Mouse (Mus musculus) lung, embryonic 14.5 days (tissue): ENCODE measurements around the gene AL732309.1. TPM values are rescaled to one million over a fixed set of nuclear protein-coding genes. Genes with fewer than 3 reads are reported as not detected.
"Not testable (repeated sequence)": the region's sequence is repeated elsewhere in the genome, so short reads cannot be mapped to it uniquely, and the experiment has no call there.

Experiments
- ATAC-seq: fragments of 200-750 bp; cut with Nextera tagmentation; 2 replicates; pipeline ENCODE4 v1.8.0; 2017; ENCODE audit warnings: mild to moderate bottlenecking, moderate TSS enrichment, moderate library complexity; ENCODE audit not compliant: insufficient read depth
- DNase-seq: peaks from one replicate; pipeline ENCODE4 v3.0.0-alpha.2; 2015
- H3K27ac ChIP-seq: fragments of 300-500 bp; sonication (generic); 2 replicates; pipeline ENCODE4 v1.5.1; 2014; ENCODE audit warnings: low read depth, mild to moderate bottlenecking, moderate library complexity
- H3K27me3 ChIP-seq: fragments of 300-500 bp; sonication (generic); 2 replicates; pipeline ENCODE4 v1.6.1; 2014; ENCODE audit warnings: low read length, control low read depth; ENCODE audit not compliant: insufficient read depth
- H3K36me3 ChIP-seq: fragments of 300-500 bp; sonication (generic); 2 replicates; pipeline ENCODE4 v1.6.1; 2014; ENCODE audit warnings: control low read depth; ENCODE audit not compliant: insufficient read depth
- H3K4me1 ChIP-seq: fragments of 300-500 bp; sonication (generic); 2 replicates; pipeline ENCODE4 v1.6.1; 2014; ENCODE audit warnings: antibody characterized with exemption, control low read depth; ENCODE audit not compliant: insufficient read depth
- H3K4me2 ChIP-seq: fragments of 300-500 bp; sonication (generic); 2 replicates; pipeline ENCODE4 v1.6.1; 2014; ENCODE audit warnings: mild to moderate bottlenecking
- H3K4me3 ChIP-seq: fragments of 300-500 bp; sonication (generic); 2 replicates; pipeline ENCODE4 v1.5.1; 2014; ENCODE audit warnings: low read depth, low read length
- H3K9ac ChIP-seq: fragments of 300-500 bp; sonication (generic); 2 replicates; pipeline ENCODE4 v1.6.1; 2014
- H3K9me3 ChIP-seq: fragments of 300-500 bp; sonication (generic); 2 replicates; pipeline ENCODE4 v1.6.1; 2016; ENCODE audit warnings: low read depth, low read length, control low read depth
- CTCF ChIP-seq: IDR thresholded peaks from 2 replicates; pipeline ENCODE4 v1.5.1; 2016; ENCODE audit warnings: antibody characterized with exemption, low read depth
- WGBS: fragments of 180-500 bp; shearing (Covaris S2); extraction: QIAGEN DNeasy Blood & Tissue Kit; methylation state at CpG from one replicate; pipeline ENCODE4 v1.1.7; 2014; 5-methylcytosine and 5-hydroxymethylcytosine counted together
- polyA plus RNA-seq: library from polyadenylated mRNA; unstranded; fragments of >200 nt; fragmentation: Nextera tagmentation; extraction: Ambion mirVana; gene quantifications from 2 replicates; pipeline ENCODE4 v1.2.1, GENCODE M21; 2014

AL732309.1 gene
- polyA plus RNA-seq, 1 experiment from 2014 or later, result 3.6 TPM

DNA sequence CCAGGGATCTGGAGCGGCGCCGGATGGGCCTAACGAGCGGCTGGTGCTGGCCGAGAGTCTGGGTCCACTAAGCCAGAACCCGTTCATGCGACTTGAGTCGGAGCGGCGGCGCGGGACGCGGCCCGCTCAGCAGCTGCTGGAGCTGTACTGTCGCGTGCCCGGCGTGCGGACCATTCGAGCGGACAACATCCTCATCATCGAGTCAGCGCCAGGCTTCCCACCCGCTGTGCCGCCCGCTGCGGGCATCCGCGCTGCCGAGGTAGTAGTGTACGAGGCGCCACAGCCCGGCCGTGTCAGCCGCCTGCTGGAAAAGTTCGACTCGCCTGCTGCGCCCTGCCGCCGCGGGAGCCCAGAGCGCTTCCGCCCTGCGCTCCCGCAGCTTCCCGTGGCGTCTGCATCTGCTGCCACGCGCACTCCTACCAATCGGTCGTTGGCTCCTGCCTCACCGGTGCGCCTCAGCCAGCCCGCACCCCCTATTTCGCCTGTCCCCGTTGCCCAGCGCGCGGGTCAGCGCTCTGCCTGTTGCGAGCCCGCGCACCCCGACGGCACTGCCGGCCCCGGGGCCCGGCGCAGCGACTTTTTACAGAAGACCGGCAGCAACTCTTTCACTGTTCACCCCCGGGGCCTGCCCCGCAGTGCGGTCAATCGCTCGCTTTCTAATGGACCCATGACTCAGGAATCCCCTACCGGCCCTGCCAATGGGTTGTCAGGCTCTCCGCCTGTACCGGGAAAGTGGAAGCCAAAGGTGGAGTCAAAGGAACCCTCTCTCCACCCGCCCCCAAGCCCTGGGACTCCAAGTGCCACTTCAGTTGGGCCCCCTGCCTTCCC lies 16.3 kb upstream of the AL732309.1 start:
- no peaks in the 10 kb centered on the region for H3K4me1 ChIP-seq
- no peaks in the 10 kb centered on the region for H3K36me3 ChIP-seq
- peak overlapping the region; percentile 74 for H3K4me3 ChIP-seq
- H3K9me3 ChIP-seq, result no peaks in the 10 kb centered on the region
- under 1% methylated on average over 82 of the region's 82 CpGs for WGBS
- no peak for TF ChIP-seq CTCF
- peaks cover 16% of the 10 kb centered on the region for H3K27me3 ChIP-seq
- ATAC-seq (peak; percentile 28), DNase-seq (peak; percentile 49)
- no peak overlapping the region for H3K27ac ChIP-seq
- H3K9ac ChIP-seq, result peak overlapping the region; percentile 54
- peak overlapping the region; percentile 100 for H3K4me2 ChIP-seq

DNA sequence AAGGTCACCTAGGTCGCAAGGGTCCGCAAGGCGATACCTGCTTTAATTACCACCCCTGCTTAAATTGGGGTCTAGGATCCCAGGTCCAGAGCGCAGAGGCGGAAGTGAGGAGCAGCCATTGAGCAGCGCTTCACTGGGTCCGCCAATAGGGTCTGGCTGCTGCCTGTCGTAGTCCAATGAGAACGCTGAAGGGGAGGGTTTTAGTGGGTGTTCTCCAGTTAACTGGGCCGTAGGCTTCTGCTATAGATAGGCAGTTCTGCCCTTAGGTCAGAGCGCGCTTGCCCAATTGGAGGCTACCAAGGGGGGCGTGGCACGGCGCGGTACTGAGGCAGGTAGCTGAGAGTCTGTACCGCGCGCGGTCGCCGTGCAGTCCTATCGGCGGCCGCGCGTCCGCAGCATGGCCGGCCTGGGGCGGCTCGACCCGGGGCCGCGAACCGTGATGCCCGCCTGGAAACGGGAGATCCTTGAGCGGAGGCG lies 15.7 kb upstream of the AL732309.1 start, which contains the start of gene Tprn:
Tprn (plus strand) TSS at position 328 of the 477 bp plus-strand sequence.
- H3K4me1 ChIP-seq, result no peaks in the 10 kb centered on the region

DNA sequence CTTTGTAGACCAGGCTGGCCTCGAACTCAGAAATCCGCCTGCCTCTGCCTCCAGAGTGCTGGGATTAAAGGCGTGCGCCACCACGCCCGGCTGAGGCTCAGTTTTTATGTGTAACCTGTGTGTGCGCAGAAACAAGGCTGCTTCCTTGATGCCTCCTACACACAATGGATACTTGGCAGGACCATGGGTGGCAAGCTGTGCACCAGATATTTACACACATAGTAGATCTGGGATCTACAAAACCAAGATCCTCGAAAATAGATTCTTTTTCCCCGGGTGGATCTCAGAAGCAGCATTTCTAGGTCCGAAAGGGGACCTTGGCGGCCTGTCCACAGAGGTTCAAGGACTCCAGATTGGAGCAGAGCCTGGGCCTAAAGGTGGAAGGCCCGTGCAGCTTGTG lies 15.2 kb upstream of the AL732309.1 start:
- no peak overlapping the region for H3K27ac ChIP-seq
- TF ChIP-seq CTCF, result no peak
- H3K4me1 ChIP-seq, result no peaks in the 10 kb centered on the region
- peak overlapping the region; percentile 100 for H3K4me2 ChIP-seq
- H3K9ac ChIP-seq, result no peak overlapping the region; the same call in 1 of the 2 replicates
- no peaks in the 10 kb centered on the region for H3K9me3 ChIP-seq
- peaks cover 16% of the 10 kb centered on the region for H3K27me3 ChIP-seq
- peak overlapping the region; percentile 74 for H3K4me3 ChIP-seq
- no peaks in the 10 kb centered on the region for H3K36me3 ChIP-seq
- peak; percentile 9; the same call in 1 of the 2 replicates for ATAC-seq
- WGBS, result 44% methylated on average over 12 of the region's 12 CpGs
- DNase-seq, result no peak

More for the DNA sequence above, 15.7 kb upstream of the AL732309.1 start, which contains the start of gene Tprn:
- TF ChIP-seq CTCF, result no peak
- DNase-seq (peak; percentile 97), ATAC-seq (peak; percentile 99)
- Histone ChIP-seq H3K9me3 (no peaks in the 10 kb centered on the region), H3K4me2 (peak within 1 kb of the TSS; percentile 100), H3K27me3 (peaks cover 16% of the 10 kb centered on the region), H3K36me3 (no peaks in the 10 kb centered on the region), H3K9ac (peak within 1 kb of the TSS; percentile 54), H3K27ac (no peak within 1 kb of the TSS), H3K4me3 (peak within 1 kb of the TSS; percentile 74)
- under 1% methylated on average over 39 of the region's 39 CpGs for WGBS

DNA sequence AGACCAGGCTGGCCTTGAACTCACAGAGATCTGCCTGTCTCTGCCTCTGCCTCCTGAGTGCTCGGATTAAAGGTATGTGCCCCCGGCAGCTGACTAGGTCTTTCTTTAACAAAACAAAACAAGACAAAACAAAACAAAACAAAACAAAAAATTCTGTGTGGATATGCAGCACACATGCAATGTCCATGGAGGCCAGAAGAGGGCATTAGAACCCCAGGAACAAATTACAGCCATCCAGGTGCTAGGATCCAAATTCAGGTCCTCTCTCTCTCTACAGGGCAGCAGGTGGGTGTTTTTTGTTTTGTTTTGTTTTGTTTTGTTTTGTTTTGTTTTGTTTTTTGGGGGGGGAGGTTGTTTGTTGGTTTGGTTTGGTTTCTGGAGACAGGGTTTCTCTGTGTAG lies 12.2 kb upstream of the AL732309.1 start:
- no peak for DNase-seq
- Histone ChIP-seq H3K27ac (no peak overlapping the region), H3K9me3 (no peaks in the 10 kb centered on the region), H3K9ac (no peak overlapping the region), H3K4me1 (peaks cover 8% of the 10 kb centered on the region; the same call in 1 of the 2 replicates), H3K27me3 (peaks cover 9% of the 10 kb centered on the region), H3K4me2 (no peak overlapping the region), H3K36me3 (no peaks in the 10 kb centered on the region), H3K4me3 (no peak overlapping the region)
- WGBS, result 53% methylated on average over 2 of the region's 2 CpGs
- peak; percentile 47 for TF ChIP-seq CTCF
- no peak for ATAC-seq

DNA sequence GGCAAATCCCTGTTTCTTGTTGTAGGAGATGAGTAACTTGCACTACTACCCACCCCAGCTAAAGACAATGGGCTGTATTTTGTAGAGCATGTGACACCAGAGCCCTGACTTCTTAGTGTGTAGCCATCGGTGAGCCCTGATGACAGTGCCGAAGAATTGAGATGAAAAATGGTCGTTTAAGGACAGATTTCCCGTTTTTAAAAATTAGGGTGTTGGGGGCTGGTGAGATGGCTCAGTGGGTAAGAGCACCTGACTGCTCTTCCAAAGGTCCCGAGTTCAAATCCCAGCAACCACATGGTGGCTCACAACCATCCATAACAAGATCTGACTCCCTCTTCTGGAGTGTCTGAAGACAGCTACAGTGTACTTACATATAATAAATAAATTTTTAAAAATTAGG lies 10.6 kb upstream of the AL732309.1 start:
- not testable (repeated sequence) for H3K9me3 ChIP-seq, H3K4me1 ChIP-seq
- WGBS, result 80% methylated on average over 5 of the region's 5 CpGs

DNA sequence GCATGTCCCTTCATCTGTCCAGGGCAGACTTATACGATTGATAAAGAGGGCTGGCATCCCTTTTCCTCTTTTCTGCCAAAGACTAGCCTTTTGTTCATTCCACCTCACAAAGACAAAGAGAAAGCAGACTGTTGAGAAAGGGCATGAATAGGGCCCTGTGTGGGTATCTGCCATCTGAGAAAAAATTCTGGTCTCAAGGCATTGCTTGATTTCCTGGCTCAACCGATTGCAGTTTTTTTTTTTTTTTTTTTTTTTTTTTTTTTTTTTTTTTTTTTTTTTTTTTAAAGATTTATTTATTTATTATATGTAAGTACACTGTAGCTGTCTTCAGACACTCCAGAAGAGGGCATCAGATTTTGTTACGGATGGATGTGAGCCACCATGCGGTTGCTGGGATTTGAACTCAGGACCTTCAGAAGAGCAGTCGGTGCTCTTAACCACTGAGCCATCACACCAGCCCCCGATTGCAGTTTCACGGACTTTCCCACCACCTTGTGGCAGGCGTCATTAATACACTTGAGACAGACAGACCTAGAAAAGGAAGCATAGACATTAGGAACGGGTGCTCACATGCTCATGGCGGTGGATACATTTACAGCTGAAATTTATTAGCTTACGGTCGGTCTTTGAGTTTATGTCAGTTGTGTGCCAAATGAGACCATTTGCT lies 9.9 kb upstream of the AL732309.1 start:
- peak overlapping the region; percentile 87 for H3K9ac ChIP-seq
- DNase-seq, result peak; percentile 68
- H3K27ac ChIP-seq, result not testable (repeated sequence)

More for the DNA sequence above, 10.6 kb upstream of the AL732309.1 start:
- not testable (repeated sequence) for H3K4me3 ChIP-seq, DNase-seq, H3K36me3 ChIP-seq, H3K27ac ChIP-seq, H3K9ac ChIP-seq, H3K4me2 ChIP-seq, H3K27me3 ChIP-seq, ATAC-seq

DNA sequence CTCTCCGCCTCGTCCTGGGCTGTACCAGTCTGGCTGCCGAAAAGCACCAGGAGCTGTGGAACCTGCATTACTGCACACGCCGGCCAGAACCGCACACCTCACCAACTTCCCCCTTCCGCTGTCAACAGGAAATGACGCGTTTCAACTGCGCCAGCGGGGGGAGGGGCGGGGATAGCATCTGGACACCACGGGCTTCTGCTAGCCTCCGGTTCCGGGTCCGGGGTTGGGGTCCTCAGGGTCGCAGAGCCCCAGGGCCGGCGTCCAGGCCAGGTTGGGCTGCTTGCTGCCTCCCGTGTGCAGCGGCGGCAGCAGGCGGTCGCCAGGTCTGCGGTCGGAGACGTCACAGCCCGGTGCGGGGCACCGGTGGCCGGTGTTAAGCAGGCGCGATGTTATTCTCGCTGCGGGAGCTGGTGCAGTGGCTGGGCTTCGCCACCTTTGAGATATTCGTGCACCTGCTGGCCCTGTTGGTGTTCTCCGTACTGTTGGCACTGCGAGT lies 8.7 kb upstream of the AL732309.1 start, which contains the start of gene Tmem203:
Tmem203 (plus strand) TSS at position 156 of the 496 bp plus-strand sequence.
- DNase-seq, result peak; percentile 87
- WGBS, result 0% methylated on average over 39 of the region's 39 CpGs
- Histone ChIP-seq H3K4me2 (peak within 1 kb of the TSS; percentile 97), H3K4me3 (peak within 1 kb of the TSS; percentile 99), H3K9me3 (no peaks in the 10 kb centered on the region), H3K9ac (peak within 1 kb of the TSS; percentile 87), H3K36me3 (peaks cover 10% of the 10 kb centered on the region; the same call in 1 of the 2 replicates), H3K27me3 (no peaks in the 10 kb centered on the region), H3K4me1 (peaks cover 8% of the 10 kb centered on the region; the same call in 1 of the 2 replicates), H3K27ac (peak within 1 kb of the TSS; percentile 80)
- peak; percentile 90 for ATAC-seq
- no peak for TF ChIP-seq CTCF

More for the DNA sequence above, 9.9 kb upstream of the AL732309.1 start:
- H3K4me3 ChIP-seq, result peak overlapping the region; percentile 99
- H3K27me3 ChIP-seq, H3K9me3 ChIP-seq, H3K4me1 ChIP-seq, ATAC-seq, H3K36me3 ChIP-seq: not testable (repeated sequence)
- peak; percentile 47 for TF ChIP-seq CTCF
- H3K4me2 ChIP-seq, result peak overlapping the region; percentile 97
- 55% methylated on average over 12 of the region's 12 CpGs for WGBS
